Mouse (Mus musculus) myocyte (in vitro differentiated cells): ENCODE results near the gene Pld5. TPM values are rescaled to one million over a fixed set of nuclear protein-coding genes. Genes with fewer than 3 reads are reported as not detected.

ENCODE experiments used
- H3K27me3 ChIP-seq: one replicate; pipeline ENCODE4 v1.6.1; 2011; ENCODE audit not compliant: control insufficient read depth, insufficient read depth, insufficient read length
- H3K36me3 ChIP-seq: one replicate; pipeline ENCODE4 v1.6.1; 2011; ENCODE audit not compliant: control insufficient read depth, insufficient read depth
- H3K4me2 ChIP-seq: one replicate; pipeline ENCODE4 v1.6.1; 2011; ENCODE audit warnings: low read depth, control low read depth
- H3K4me3 ChIP-seq: one replicate; pipeline ENCODE4 v1.5.1; 2011; ENCODE audit warnings: mild to moderate bottlenecking, control low read depth, moderate library complexity
- H3K79me2 ChIP-seq: one replicate; pipeline ENCODE4 v1.6.1; 2011; ENCODE audit not compliant: control insufficient read depth, insufficient read depth
- H3ac ChIP-seq: one replicate; pipeline ENCODE4 v1.6.1; 2011; ENCODE audit not compliant: control insufficient read depth, insufficient read length
- CEBPB ChIP-seq: IDR thresholded peaks from 2 replicates; pipeline ENCODE4 v1.6.1; 2011; ENCODE audit warnings: mild to moderate bottlenecking, moderate library complexity; ENCODE audit not compliant: poor library complexity, insufficient read depth, severe bottlenecking
- E2F4 ChIP-seq: IDR thresholded peaks from one replicate; pipeline ENCODE4 v1.6.1; 2011; ENCODE audit warnings: mild to moderate bottlenecking, control low read depth, moderate library complexity; ENCODE audit not compliant: insufficient read depth
- MAX ChIP-seq: IDR thresholded peaks from one replicate; pipeline ENCODE4 v1.6.1; 2011; ENCODE audit warnings: low read depth, mild to moderate bottlenecking, control low read depth
- MYOD1 ChIP-seq, 3 experiments: IDR thresholded peaks; one replicate each; pipeline ENCODE4 v1.6.1; 2011; ENCODE audit warnings: control low read depth in 2 of 3, low read depth in 2 of 3, mild to moderate bottlenecking in 2 of 3, moderate library complexity in 1 of 3; ENCODE audit not compliant: insufficient read length in 2 of 3, control insufficient read depth in 1 of 3
- MYOG ChIP-seq, 3 experiments: IDR thresholded peaks; one replicate each; pipeline ENCODE4 v1.6.1; 2011; ENCODE audit warnings: control low read depth in 2 of 3, low read depth in 2 of 3, mild to moderate bottlenecking in 2 of 3; ENCODE audit not compliant: insufficient read length in 2 of 3, control insufficient read depth in 1 of 3, insufficient read depth in 1 of 3
- POLR2A ChIP-seq: IDR thresholded peaks from one replicate; pipeline ENCODE4 v1.6.1; 2011; ENCODE audit warnings: low read depth, mild to moderate bottlenecking, control low read depth, moderate library complexity; ENCODE audit not compliant: insufficient read length
- POLR2AphosphoS2 ChIP-seq: IDR thresholded peaks from one replicate; pipeline ENCODE4 v1.6.1; 2011; ENCODE audit warnings: low read depth, control low read depth; ENCODE audit not compliant: insufficient read length
- REST ChIP-seq: IDR thresholded peaks from one replicate; pipeline ENCODE4 v1.6.1; 2011; ENCODE audit warnings: mild to moderate bottlenecking, control low read depth, moderate library complexity; ENCODE audit not compliant: insufficient read depth, insufficient read length
- SRF ChIP-seq: IDR thresholded peaks from one replicate; pipeline ENCODE4 v1.6.1; 2011; ENCODE audit warnings: low read depth; ENCODE audit not compliant: control insufficient read depth, insufficient read length
- TCF12 ChIP-seq: IDR thresholded peaks from one replicate; pipeline ENCODE4 v1.6.1; 2011; ENCODE audit warnings: mild to moderate bottlenecking, control low read depth; ENCODE audit not compliant: poor library complexity, insufficient read depth, severe bottlenecking
- TCF3 ChIP-seq: IDR thresholded peaks from one replicate; pipeline ENCODE4 v1.6.1; 2011; ENCODE audit warnings: low read depth, control low read depth; ENCODE audit not compliant: insufficient read length
- USF1 ChIP-seq: IDR thresholded peaks from one replicate; pipeline ENCODE4 v1.6.1; 2011; ENCODE audit warnings: low read depth, mild to moderate bottlenecking, control low read depth, moderate library complexity
- polyA plus RNA-seq: library from polyadenylated mRNA; unstranded; fragments of >200 nt; fragmentation: generic; extraction: Trizol; gene quantifications from one replicate; pipeline ENCODE4 v1.2.1, GENCODE M21; 2012; ENCODE audit warnings: missing spikeins

The Pld5 gene
- not detected for polyA plus RNA-seq

DNA sequence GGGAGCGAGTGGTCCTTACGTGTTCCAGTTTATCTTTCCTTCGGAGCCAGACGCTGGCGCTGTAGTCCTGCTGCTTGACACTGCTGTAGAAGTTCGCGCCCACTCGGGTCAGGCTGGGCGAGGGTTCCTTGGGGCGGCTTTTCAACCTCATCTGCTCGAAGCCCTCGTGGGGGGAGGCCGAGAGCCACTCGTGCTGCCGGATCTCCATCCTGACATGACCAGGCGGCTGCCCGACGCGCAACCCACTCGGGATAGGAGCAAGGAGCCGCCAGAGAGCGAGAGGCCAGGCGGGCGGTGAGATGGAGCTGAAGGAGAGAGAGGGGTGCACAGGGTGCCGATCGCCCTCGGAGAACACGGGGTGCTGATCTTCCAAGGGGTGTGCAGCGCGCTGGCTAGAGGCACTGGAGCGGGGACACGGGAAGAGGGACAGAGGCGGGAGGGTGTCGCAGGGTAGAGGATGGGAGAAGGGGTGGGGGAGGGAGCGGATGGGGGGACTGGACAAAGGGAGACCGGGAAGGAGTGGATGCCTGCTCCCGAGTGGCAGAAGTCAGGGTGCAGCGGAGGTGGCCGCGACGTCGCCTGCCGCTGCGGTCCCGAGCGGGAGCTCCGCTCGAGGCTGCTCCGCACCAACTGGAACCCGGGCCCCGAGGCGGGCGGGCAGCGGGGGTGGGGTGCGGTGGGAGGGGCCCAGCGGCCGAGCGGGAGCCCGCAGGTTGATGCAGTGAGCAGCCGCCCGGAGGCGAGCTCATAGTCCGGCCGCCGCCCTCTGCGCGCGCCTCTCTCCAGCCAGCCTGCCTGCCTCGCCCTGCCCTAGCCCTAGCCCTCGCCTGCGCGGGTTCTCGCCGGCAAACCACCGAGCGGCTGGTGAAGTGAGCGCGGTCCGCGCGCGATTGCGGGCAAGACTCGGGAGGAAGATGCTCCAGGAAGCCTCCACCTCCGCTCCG, at the start of gene Pld5:
Gene Pld5, minus strand, starts transcription at position 646 of the 944 bp plus-strand sequence.
- H3K4me3 ChIP-seq, result no peak within 1 kb of the TSS
- TF ChIP-seq USF1, result no peak
- TF ChIP-seq TCF3, result no peak
- no peak for TF ChIP-seq POLR2AphosphoS2
- TF ChIP-seq REST, result no peak
- TF ChIP-seq CEBPB, result no peak
- no peak for TF ChIP-seq POLR2A
- no peak for TF ChIP-seq SRF
- TF ChIP-seq MYOD1 (IDR thresholded peaks at IDR 0.05; ENCODE audit: control insufficient read depth in 1 of 3, insufficient read length in 2 of 3, low read depth in 2 of 3), result no peak
- TF ChIP-seq TCF12, result no peak
- no peak for TF ChIP-seq MAX
- TF ChIP-seq E2F4, result no peak
- TF ChIP-seq MYOG (IDR thresholded peaks at IDR 0.05; ENCODE audit: control insufficient read depth in 1 of 3, insufficient read depth in 1 of 3, insufficient read length in 2 of 3, low read depth in 2 of 3), result no peak
- H3K36me3 ChIP-seq, result no peaks in the 10 kb centered on the region
- no peak within 1 kb of the TSS for H3ac ChIP-seq
- H3K4me2 ChIP-seq, result no peak within 1 kb of the TSS
- H3K79me2 ChIP-seq, result no peaks in the 10 kb centered on the region
- H3K27me3 ChIP-seq, result no peaks in the 10 kb centered on the region

DNA sequence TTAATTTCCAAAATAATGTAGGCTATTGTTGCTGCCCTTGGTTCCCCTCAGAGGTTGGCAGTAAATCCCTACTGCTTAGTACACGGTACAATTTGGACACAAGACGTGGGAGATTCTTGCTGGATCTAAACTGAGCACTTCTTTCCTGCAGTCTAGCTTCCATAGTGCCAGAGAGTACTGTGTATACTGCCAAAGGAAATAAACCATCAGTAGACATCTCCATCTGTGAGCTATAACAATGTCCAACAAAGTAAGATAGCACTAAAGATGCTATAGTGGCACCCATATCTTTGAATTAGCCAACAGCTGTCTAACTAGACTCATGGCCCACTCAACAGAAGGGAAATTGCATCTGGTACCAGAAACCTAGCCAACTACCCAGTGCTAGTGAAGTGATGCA, 40.0 kb upstream of the Pld5 start:
- H3K79me2 ChIP-seq, result no peaks in the 10 kb centered on the region
- H3K4me3 ChIP-seq, result no peak overlapping the region
- no peak overlapping the region for H3K4me2 ChIP-seq
- H3K36me3 ChIP-seq, result no peaks in the 10 kb centered on the region
- TF ChIP-seq POLR2AphosphoS2 (no peak), E2F4 (no peak), REST (no peak), TCF3 (no peak), MAX (no peak), POLR2A (no peak), SRF (no peak), MYOG (IDR thresholded peaks at IDR 0.05; ENCODE audit: control insufficient read depth in 1 of 3, insufficient read depth in 1 of 3, insufficient read length in 2 of 3, low read depth in 2 of 3) (no peak), TCF12 (no peak), CEBPB (no peak), USF1 (no peak), MYOD1 (IDR thresholded peaks at IDR 0.05; ENCODE audit: control insufficient read depth in 1 of 3, insufficient read length in 2 of 3, low read depth in 2 of 3) (no peak)
- H3ac ChIP-seq, result no peak overlapping the region
- H3K27me3 ChIP-seq, result no peaks in the 10 kb centered on the region

DNA sequence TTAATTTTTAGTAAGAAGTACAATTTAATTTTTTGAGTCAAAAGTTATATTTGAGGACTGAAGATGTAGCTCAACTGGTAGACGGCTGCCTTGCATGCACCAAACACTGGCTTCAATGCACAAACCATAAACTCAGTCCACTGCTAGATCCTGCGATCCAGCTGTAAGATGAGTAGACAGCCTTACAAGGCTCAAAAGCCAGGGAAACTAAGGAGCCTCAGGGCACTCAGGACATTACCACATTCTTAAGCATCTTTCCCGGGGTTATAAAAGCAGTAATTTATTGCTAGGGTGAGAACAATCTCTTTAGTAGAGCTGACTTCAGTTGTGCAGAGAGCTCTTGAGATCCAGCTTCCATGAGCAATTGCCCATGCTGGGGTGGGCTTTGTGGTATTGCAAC, 35.1 kb upstream of the Pld5 start:
- no peak overlapping the region for H3ac ChIP-seq
- no peak overlapping the region for H3K4me2 ChIP-seq
- TF ChIP-seq MAX (no peak), E2F4 (no peak), USF1 (no peak), TCF3 (no peak), POLR2AphosphoS2 (no peak), MYOD1 (IDR thresholded peaks at IDR 0.05; ENCODE audit: control insufficient read depth in 1 of 3, insufficient read length in 2 of 3, low read depth in 2 of 3) (no peak), REST (no peak), SRF (no peak), TCF12 (no peak), CEBPB (no peak), MYOG (IDR thresholded peaks at IDR 0.05; ENCODE audit: control insufficient read depth in 1 of 3, insufficient read depth in 1 of 3, insufficient read length in 2 of 3, low read depth in 2 of 3) (no peak), POLR2A (no peak)
- H3K4me3 ChIP-seq, result no peak overlapping the region
- H3K36me3 ChIP-seq, result no peaks in the 10 kb centered on the region
- H3K79me2 ChIP-seq, result no peaks in the 10 kb centered on the region
- no peaks in the 10 kb centered on the region for H3K27me3 ChIP-seq

DNA sequence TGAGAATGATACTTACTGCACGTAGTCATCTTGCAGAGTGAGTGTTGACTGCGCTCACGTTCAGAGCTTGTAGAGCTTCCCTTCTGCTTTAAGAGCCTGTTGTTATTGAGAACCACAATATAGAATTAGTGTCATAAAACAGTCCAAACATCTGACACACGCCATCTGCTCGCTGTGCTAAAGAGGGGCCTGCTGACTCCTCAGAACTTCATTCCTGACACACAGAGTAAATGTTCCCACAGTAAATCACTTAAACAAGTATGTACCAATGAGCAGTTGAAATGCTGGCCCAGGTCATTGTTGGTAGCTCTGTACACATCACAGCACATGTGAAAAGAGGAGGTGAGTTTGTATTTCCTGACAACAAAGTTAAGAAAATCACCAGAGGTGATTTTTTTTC, 14.3 kb upstream of the Pld5 start:
- H3K36me3 ChIP-seq, result no peaks in the 10 kb centered on the region
- no peaks in the 10 kb centered on the region for H3K27me3 ChIP-seq
- no peaks in the 10 kb centered on the region for H3K79me2 ChIP-seq
- H3ac ChIP-seq, result no peak overlapping the region
- TF ChIP-seq TCF3, result no peak
- TF ChIP-seq CEBPB, result no peak
- TF ChIP-seq SRF, result no peak
- no peak for TF ChIP-seq MYOD1 (IDR thresholded peaks at IDR 0.05; ENCODE audit: control insufficient read depth in 1 of 3, insufficient read length in 2 of 3, low read depth in 2 of 3)
- TF ChIP-seq TCF12, result no peak
- no peak for TF ChIP-seq USF1
- TF ChIP-seq MYOG (IDR thresholded peaks at IDR 0.05; ENCODE audit: control insufficient read depth in 1 of 3, insufficient read depth in 1 of 3, insufficient read length in 2 of 3, low read depth in 2 of 3), result no peak
- TF ChIP-seq POLR2A, result no peak
- no peak for TF ChIP-seq POLR2AphosphoS2
- TF ChIP-seq E2F4, result no peak
- TF ChIP-seq MAX, result no peak
- no peak for TF ChIP-seq REST
- no peak overlapping the region for H3K4me3 ChIP-seq
- H3K4me2 ChIP-seq, result no peak overlapping the region
